Mouse (Mus musculus) liver, embryonic 15.5 days (tissue): ENCODE data around the gene Smim20. TPM values are rescaled to one million over a fixed set of nuclear protein-coding genes. Genes with fewer than 3 reads are reported as not detected.

Experiments used
- ATAC-seq: fragments of 200-750 bp; cut with Nextera tagmentation; 2 replicates; pipeline ENCODE4 v1.8.0; 2017; ENCODE audit warnings: moderate number of reproducible peaks, mild to moderate bottlenecking, moderate library complexity; ENCODE audit not compliant: insufficient read depth
- H3K27ac ChIP-seq: fragments of 300-500 bp; sonication (generic); replicated peaks from 2 replicates; pipeline ENCODE4 v1.5.1; 2015; ENCODE audit warnings: mild to moderate bottlenecking, inconsistent platforms
- H3K27me3 ChIP-seq: fragments of 300-500 bp; sonication (generic); 2 replicates; pipeline ENCODE4 v1.6.1; 2015; ENCODE audit warnings: mild to moderate bottlenecking, inconsistent platforms
- H3K36me3 ChIP-seq: fragments of 300-500 bp; sonication (generic); replicated peaks from 2 replicates; pipeline ENCODE4 v1.6.1; 2015; ENCODE audit warnings: moderate library complexity, mild to moderate bottlenecking, inconsistent platforms
- H3K4me1 ChIP-seq: fragments of 300-500 bp; sonication (generic); replicated peaks from 2 replicates; pipeline ENCODE4 v1.6.1; 2015; ENCODE audit warnings: inconsistent platforms
- H3K4me2 ChIP-seq: fragments of 300-500 bp; sonication (generic); 2 replicates; pipeline ENCODE4 v1.6.1; 2015; ENCODE audit warnings: moderate library complexity, mild to moderate bottlenecking, inconsistent platforms
- H3K4me3 ChIP-seq: fragments of 300-500 bp; sonication (generic); replicated peaks from 2 replicates; pipeline ENCODE4 v1.5.1; 2015; ENCODE audit warnings: mild to moderate bottlenecking, inconsistent platforms
- H3K9ac ChIP-seq: fragments of 300-500 bp; sonication (generic); 2 replicates; pipeline ENCODE4 v1.6.1; 2015; ENCODE audit warnings: moderate library complexity, mild to moderate bottlenecking, inconsistent platforms
- H3K9me3 ChIP-seq: fragments of 300-500 bp; sonication (generic); replicated peaks from 2 replicates; pipeline ENCODE4 v1.6.1; 2016; ENCODE audit warnings: inconsistent platforms
- WGBS: fragments of 180-500 bp; shearing (Covaris S2); methylation state at CpG from one replicate; pipeline ENCODE4 v1.1.7; 2015; ENCODE audit warnings: mixed read lengths; ENCODE audit not compliant: insufficient replicate concordance; 5-methylcytosine and 5-hydroxymethylcytosine counted together
- polyA plus RNA-seq: library from polyadenylated mRNA; unstranded; fragments of >200 nt; fragmentation: Nextera tagmentation; extraction: Ambion mirVana; gene quantifications from 2 replicates; pipeline ENCODE4 v1.2.1, GENCODE M21; 2015

The Smim20 gene
- 28.5 and 32.2 TPM in 2 replicates for polyA plus RNA-seq

GRCm38 (mm10) chr5:53266931-53267853 lies at the start of gene Smim20:
Gene Smim20 (plus strand): TSS chr5:53267083.
- WGBS, result 9% methylated on average over 53 of the region's 53 CpGs
- H3K36me3 ChIP-seq, result no peaks in the 10 kb centered on the region
- peak; percentile 91 for ATAC-seq

GRCm38 (mm10) chr5:53225434-53225833 lies 41.4 kb upstream of the Smim20 start:
- Histone ChIP-seq H3K36me3 (no peaks in the 10 kb centered on the region), H3K27me3 (no peaks in the 10 kb centered on the region), H3K27ac (no peak overlapping the region), H3K4me2 (no peak overlapping the region), H3K4me3 (no peak overlapping the region), H3K9me3 (no peaks in the 10 kb centered on the region), H3K4me1 (no peaks in the 10 kb centered on the region), H3K9ac (no peak overlapping the region)
- no peak for ATAC-seq
- 68% methylated on average over 13 of the region's 13 CpGs for WGBS

More at GRCm38 (mm10) chr5:53266931-53267853, at the start of gene Smim20:
- no peaks in the 10 kb centered on the region for H3K9me3 ChIP-seq
- peak within 1 kb of the TSS; percentile 69 for H3K9ac ChIP-seq
- H3K4me2 ChIP-seq, result peak within 1 kb of the TSS; percentile 73
- peak within 1 kb of the TSS; percentile 69 for H3K27ac ChIP-seq
- H3K4me3 ChIP-seq, result peak within 1 kb of the TSS; percentile 75
- H3K27me3 ChIP-seq, result no peaks in the 10 kb centered on the region
- peaks cover 31% of the 10 kb centered on the region for H3K4me1 ChIP-seq

- H3K27me3 ChIP-seq, result no peaks in the 10 kb centered on the region
- H3K27ac ChIP-seq, result no peak overlapping the region
- no peaks in the 10 kb centered on the region for H3K4me1 ChIP-seq
- H3K9me3 ChIP-seq, result no peaks in the 10 kb centered on the region
- no peak overlapping the region for H3K4me2 ChIP-seq
- 60% methylated on average over 4 of the region's 4 CpGs for WGBS
- no peak overlapping the region for H3K4me3 ChIP-seq
- H3K36me3 ChIP-seq, result no peaks in the 10 kb centered on the region
- no peak for ATAC-seq
- H3K9ac ChIP-seq, result no peak overlapping the region
These were observed 36.3 kb upstream of the Smim20 start for GRCm38 (mm10) chr5:53230560-53230959.

GRCm38 (mm10) chr5:53235551-53235950 lies 31.3 kb upstream of the Smim20 start:
- 11% methylated on average over 4 of the region's 4 CpGs for WGBS
- Histone ChIP-seq H3K4me3 (no peak overlapping the region), H3K4me2 (no peak overlapping the region), H3K36me3 (no peaks in the 10 kb centered on the region), H3K27me3 (no peaks in the 10 kb centered on the region), H3K9me3 (no peaks in the 10 kb centered on the region), H3K9ac (no peak overlapping the region), H3K27ac (no peak overlapping the region), H3K4me1 (no peaks in the 10 kb centered on the region)
- ATAC-seq, result no peak

GRCm38 (mm10) chr5:53236136-53236535 lies 30.7 kb upstream of the Smim20 start:
- 14% methylated on average over 5 of the region's 5 CpGs for WGBS
- ATAC-seq, result no peak
- Histone ChIP-seq H3K4me1 (no peaks in the 10 kb centered on the region), H3K9ac (no peak overlapping the region), H3K9me3 (no peaks in the 10 kb centered on the region), H3K27ac (no peak overlapping the region), H3K27me3 (no peaks in the 10 kb centered on the region), H3K36me3 (no peaks in the 10 kb centered on the region), H3K4me3 (no peak overlapping the region), H3K4me2 (no peak overlapping the region)

GRCm38 (mm10) chr5:53236749-53237148 lies 30.1 kb upstream of the Smim20 start:
- Histone ChIP-seq H3K9me3 (no peaks in the 10 kb centered on the region), H3K4me3 (no peak overlapping the region), H3K9ac (no peak overlapping the region), H3K27ac (no peak overlapping the region), H3K4me1 (no peaks in the 10 kb centered on the region), H3K36me3 (no peaks in the 10 kb centered on the region), H3K4me2 (no peak overlapping the region), H3K27me3 (no peaks in the 10 kb centered on the region)
- no peak for ATAC-seq
- 56% methylated on average over 8 of the region's 8 CpGs for WGBS

- Histone ChIP-seq H3K9ac (no peak overlapping the region), H3K27me3 (no peaks in the 10 kb centered on the region), H3K27ac (no peak overlapping the region), H3K4me2 (no peak overlapping the region), H3K4me3 (no peak overlapping the region), H3K4me1 (no peaks in the 10 kb centered on the region), H3K9me3 (no peaks in the 10 kb centered on the region), H3K36me3 (no peaks in the 10 kb centered on the region)
- ATAC-seq, result no peak
- WGBS, result 69% methylated on average over 7 of the region's 7 CpGs
These were observed 28.1 kb upstream of the Smim20 start for GRCm38 (mm10) chr5:53238761-53239160.

GRCm38 (mm10) chr5:53239189-53239588 lies 27.7 kb upstream of the Smim20 start:
- Histone ChIP-seq H3K27me3 (no peaks in the 10 kb centered on the region), H3K4me2 (no peak overlapping the region), H3K4me1 (no peaks in the 10 kb centered on the region), H3K9me3 (no peaks in the 10 kb centered on the region), H3K4me3 (no peak overlapping the region), H3K36me3 (no peaks in the 10 kb centered on the region), H3K27ac (no peak overlapping the region), H3K9ac (no peak overlapping the region)
- WGBS, result 65% methylated on average over 7 of the region's 7 CpGs
- no peak for ATAC-seq

- no peaks in the 10 kb centered on the region for H3K9me3 ChIP-seq
- H3K9ac ChIP-seq, result no peak overlapping the region
- WGBS, result 39% methylated on average over 11 of the region's 11 CpGs
- H3K27ac ChIP-seq, result no peak overlapping the region
- no peaks in the 10 kb centered on the region for H3K27me3 ChIP-seq
- no peaks in the 10 kb centered on the region for H3K4me1 ChIP-seq
- H3K36me3 ChIP-seq, result no peaks in the 10 kb centered on the region
- no peak overlapping the region for H3K4me2 ChIP-seq
- H3K4me3 ChIP-seq, result no peak overlapping the region
- ATAC-seq, result no peak
These were observed 26.9 kb upstream of the Smim20 start for GRCm38 (mm10) chr5:53239831-53240440.

GRCm38 (mm10) chr5:53241109-53241508 lies 25.8 kb upstream of the Smim20 start:
- ATAC-seq, result no peak
- 34% methylated on average over 2 of the region's 2 CpGs for WGBS

GRCm38 (mm10) chr5:53241963-53242362 lies 24.9 kb upstream of the Smim20 start:
- WGBS, result 68% methylated on average over 5 of the region's 5 CpGs
- H3K9ac ChIP-seq, result no peak overlapping the region
- H3K4me1 ChIP-seq, result no peaks in the 10 kb centered on the region

More at GRCm38 (mm10) chr5:53241109-53241508, 25.8 kb upstream of the Smim20 start:
- Histone ChIP-seq H3K27me3 (no peaks in the 10 kb centered on the region), H3K4me2 (no peak overlapping the region), H3K27ac (no peak overlapping the region), H3K9ac (no peak overlapping the region), H3K9me3 (no peaks in the 10 kb centered on the region), H3K4me1 (no peaks in the 10 kb centered on the region), H3K36me3 (no peaks in the 10 kb centered on the region), H3K4me3 (no peak overlapping the region)

More at GRCm38 (mm10) chr5:53241963-53242362, 24.9 kb upstream of the Smim20 start:
- Histone ChIP-seq H3K36me3 (no peaks in the 10 kb centered on the region), H3K27ac (no peak overlapping the region), H3K4me3 (no peak overlapping the region), H3K9me3 (no peaks in the 10 kb centered on the region), H3K27me3 (no peaks in the 10 kb centered on the region), H3K4me2 (no peak overlapping the region)
- no peak for ATAC-seq
